Mouse (Mus musculus): ENCODE results near the gene Fam216a. TPM values are rescaled to one million over a fixed set of nuclear protein-coding genes. Genes with fewer than 3 reads are reported as not detected.
A peak's percentile ranks its signal among the peaks of the same experiment; 100 is the strongest.

The Fam216a gene
- polyA plus RNA-seq, 1 experiment from 2014 or later = 61.0 TPM

GRCm38 (mm10) chr5:122378171-122378570 is 6.0 kb upstream of the Fam216a start:
- H3K4me3 ChIP-seq (replicated peaks; ENCODE audit: low read depth, low read length) = no peak overlapping the region
- 95% methylated on average over 12 of the region's 12 CpGs for WGBS
- H3K9me3 ChIP-seq (replicated peaks; ENCODE audit: low read length) = no peaks in the 10 kb centered on the region
- DNase-seq (ENCODE audit: low spot score) (no peak), ATAC-seq (replicated peaks; ENCODE audit: low FRiP score, low read depth) (no peak)
- peaks cover 25% of the 10 kb centered on the region for H3K36me3 ChIP-seq (ENCODE audit: insufficient read depth, low read length)
- peaks cover 4% of the 10 kb centered on the region; the same call in 1 of the 2 replicates for H3K4me1 ChIP-seq (replicated peaks; ENCODE audit: insufficient read depth, low read length)
- no peak for TF ChIP-seq CTCF (IDR thresholded peaks at IDR 0.05; ENCODE audit: low read depth)
- no peaks in the 10 kb centered on the region for H3K27me3 ChIP-seq (ENCODE audit: insufficient read depth, low read length)
- no peak overlapping the region for H3K27ac ChIP-seq
- no peak overlapping the region for H3K4me2 ChIP-seq (ENCODE audit: low read length)
- no peak overlapping the region for H3K9ac ChIP-seq (ENCODE audit: low read depth, low read length)

GRCm38 (mm10) chr5:122377101-122377833 is 5.1 kb upstream of the Fam216a start:
- Histone ChIP-seq H3K27me3 (ENCODE audit: insufficient read depth, low read length) (no peaks in the 10 kb centered on the region), H3K4me3 (replicated peaks; ENCODE audit: low read depth, low read length) (no peak overlapping the region), H3K27ac (no peak overlapping the region), H3K9ac (ENCODE audit: low read depth, low read length) (no peak overlapping the region), H3K4me1 (replicated peaks; ENCODE audit: insufficient read depth, low read length) (peaks cover 7% of the 10 kb centered on the region; the same call in 1 of the 2 replicates), H3K36me3 (ENCODE audit: insufficient read depth, low read length) (peaks cover 24% of the 10 kb centered on the region), H3K4me2 (ENCODE audit: low read length) (no peak overlapping the region), H3K9me3 (replicated peaks; ENCODE audit: low read length) (no peaks in the 10 kb centered on the region)
- no peak for ATAC-seq (replicated peaks; ENCODE audit: low FRiP score, low read depth)
- DNase-seq (ENCODE audit: low spot score) = no peak
- WGBS = 85% methylated on average over 4 of the region's 4 CpGs
- TF ChIP-seq CTCF (IDR thresholded peaks at IDR 0.05; ENCODE audit: low read depth) = no peak

DNA sequence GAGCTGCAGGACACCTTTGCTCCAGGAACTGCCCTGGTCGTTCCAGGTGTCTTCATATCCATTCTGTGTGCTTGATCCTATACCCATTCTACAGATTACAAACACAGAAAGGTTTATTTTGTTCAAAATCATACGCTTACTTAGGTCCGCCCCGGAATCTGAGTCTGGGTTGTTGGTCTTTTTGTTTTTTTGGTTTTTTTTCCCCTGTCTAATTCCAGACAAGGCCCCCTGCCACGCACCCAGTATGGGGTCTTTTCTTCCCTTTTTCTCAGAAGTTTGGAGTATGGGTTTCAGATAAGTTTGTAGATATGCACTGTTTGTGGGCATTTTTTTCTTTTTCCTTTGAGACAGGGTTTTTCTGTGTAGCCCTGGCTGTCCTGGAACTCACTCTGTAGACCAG is 714 bp upstream of the Fam216a start:
- Histone ChIP-seq H3K9me3 (replicated peaks; ENCODE audit: low read length) (no peaks in the 10 kb centered on the region), H3K27me3 (ENCODE audit: insufficient read depth, low read length) (no peaks in the 10 kb centered on the region), H3K9ac (ENCODE audit: low read depth, low read length) (peak overlapping the region; percentile 70), H3K4me2 (ENCODE audit: low read length) (peak overlapping the region; percentile 63), H3K27ac (peak overlapping the region; percentile 91), H3K36me3 (ENCODE audit: insufficient read depth, low read length) (peaks cover 9% of the 10 kb centered on the region; the same call in 1 of the 2 replicates), H3K4me3 (replicated peaks; ENCODE audit: low read depth, low read length) (peak overlapping the region; percentile 79), H3K4me1 (replicated peaks; ENCODE audit: insufficient read depth, low read length) (peaks cover 7% of the 10 kb centered on the region; the same call in 1 of the 2 replicates)
- WGBS = 7% methylated on average over 5 of the region's 5 CpGs
- DNase-seq (ENCODE audit: low spot score) = no peak
- no peak for ATAC-seq (replicated peaks; ENCODE audit: low FRiP score, low read depth)
- no peak for TF ChIP-seq CTCF (IDR thresholded peaks at IDR 0.05; ENCODE audit: low read depth)

DNA sequence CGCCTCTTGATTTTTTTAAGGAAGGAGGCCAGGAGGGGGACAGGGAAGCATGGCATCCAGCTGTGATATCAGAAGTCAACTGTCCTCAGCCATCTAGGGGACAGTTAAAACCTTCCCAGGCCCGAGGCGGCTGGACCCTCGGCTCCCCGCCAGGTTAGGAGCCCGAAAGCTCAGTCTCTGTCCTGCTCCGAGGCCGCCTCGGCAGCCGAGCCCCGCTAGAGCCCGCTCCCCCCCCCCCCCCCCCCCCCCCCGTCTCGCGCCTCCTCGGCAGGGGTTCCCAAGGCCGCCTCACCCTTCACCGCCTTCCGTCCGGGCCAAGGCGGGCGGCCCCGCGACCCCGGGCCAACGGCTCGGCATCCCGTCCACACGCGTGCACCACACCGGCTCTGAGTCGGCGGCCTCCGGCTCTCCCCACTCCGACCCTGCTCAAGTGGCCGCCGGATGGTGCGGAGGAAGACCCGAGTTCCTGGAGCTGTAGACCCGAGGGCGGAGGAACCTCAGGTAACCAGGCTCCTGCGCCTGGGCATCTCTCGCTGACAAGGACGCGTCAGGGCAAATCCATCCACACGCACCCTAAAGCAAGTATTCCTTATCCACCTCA is 473 bp downstream of the Fam216a start, which contains the start of gene Gpn3:
Gene Gpn3 (plus strand): TSS at position 286 of the 601 bp plus-strand sequence.
- peak; percentile 78 for ATAC-seq (replicated peaks; ENCODE audit: low FRiP score, low read depth)
- Histone ChIP-seq H3K27ac (peak within 1 kb of the TSS; percentile 91), H3K36me3 (ENCODE audit: insufficient read depth, low read length) (peaks cover 18% of the 10 kb centered on the region; the same call in 1 of the 2 replicates), H3K4me3 (replicated peaks; ENCODE audit: low read depth, low read length) (peak within 1 kb of the TSS; percentile 79), H3K4me1 (replicated peaks; ENCODE audit: insufficient read depth, low read length) (peaks cover 7% of the 10 kb centered on the region; the same call in 1 of the 2 replicates), H3K27me3 (ENCODE audit: insufficient read depth, low read length) (no peaks in the 10 kb centered on the region), H3K4me2 (ENCODE audit: low read length) (peak within 1 kb of the TSS; percentile 63), H3K9ac (ENCODE audit: low read depth, low read length) (peak within 1 kb of the TSS; percentile 70), H3K9me3 (replicated peaks; ENCODE audit: low read length) (no peaks in the 10 kb centered on the region)
- DNase-seq (ENCODE audit: low spot score) = peak; percentile 52
- 1% methylated on average over 36 of the region's 46 CpGs for WGBS
- TF ChIP-seq CTCF (IDR thresholded peaks at IDR 0.05; ENCODE audit: low read depth) = no peak

DNA sequence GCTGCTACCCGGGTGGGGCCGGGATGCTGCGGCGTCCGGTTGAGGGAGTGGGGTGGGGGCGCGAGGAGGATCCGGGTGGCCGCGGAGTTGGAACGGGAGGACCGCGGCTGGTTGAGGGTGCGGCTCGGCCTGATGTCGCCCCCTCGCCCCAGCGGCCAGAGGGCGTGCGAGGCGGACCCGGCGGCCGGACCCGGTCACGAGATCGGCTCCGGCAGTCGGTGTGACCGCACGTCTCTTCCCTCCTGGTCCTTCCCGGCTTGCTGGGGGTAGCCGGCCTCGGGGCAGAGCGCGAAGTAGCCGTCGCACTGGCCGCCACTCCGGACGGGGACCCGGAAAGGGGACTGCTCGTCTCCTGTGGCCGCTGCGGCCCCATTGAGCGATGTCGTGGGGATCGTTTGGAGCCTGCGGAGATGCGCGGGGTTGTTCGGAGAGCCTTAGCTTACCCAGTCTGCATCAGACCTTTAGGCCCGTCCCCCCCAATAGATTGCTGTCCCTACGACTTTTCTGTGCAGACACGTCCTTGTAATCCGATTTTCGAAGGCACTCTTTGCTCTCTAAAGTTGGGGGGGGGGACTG is 17.6 kb downstream of the Fam216a start:
- TF ChIP-seq CTCF (IDR thresholded peaks at IDR 0.05; ENCODE audit: low read depth) = no peak
- DNase-seq (ENCODE audit: low spot score) = no peak
- Histone ChIP-seq H3K27me3 (ENCODE audit: insufficient read depth, low read length) (no peaks in the 10 kb centered on the region), H3K9me3 (replicated peaks; ENCODE audit: low read length) (no peaks in the 10 kb centered on the region), H3K4me3 (replicated peaks; ENCODE audit: low read depth, low read length) (peak overlapping the region; percentile 89), H3K36me3 (ENCODE audit: insufficient read depth, low read length) (no peaks in the 10 kb centered on the region), H3K4me2 (ENCODE audit: low read length) (peak overlapping the region; percentile 80), H3K9ac (ENCODE audit: low read depth, low read length) (peak overlapping the region; percentile 93), H3K27ac (peak overlapping the region; percentile 82), H3K4me1 (replicated peaks; ENCODE audit: insufficient read depth, low read length) (peaks cover 7% of the 10 kb centered on the region; the same call in 1 of the 2 replicates)
- peak; percentile 84 for ATAC-seq (replicated peaks; ENCODE audit: low FRiP score, low read depth)
- under 1% methylated on average over 41 of the region's 57 CpGs for WGBS

DNA sequence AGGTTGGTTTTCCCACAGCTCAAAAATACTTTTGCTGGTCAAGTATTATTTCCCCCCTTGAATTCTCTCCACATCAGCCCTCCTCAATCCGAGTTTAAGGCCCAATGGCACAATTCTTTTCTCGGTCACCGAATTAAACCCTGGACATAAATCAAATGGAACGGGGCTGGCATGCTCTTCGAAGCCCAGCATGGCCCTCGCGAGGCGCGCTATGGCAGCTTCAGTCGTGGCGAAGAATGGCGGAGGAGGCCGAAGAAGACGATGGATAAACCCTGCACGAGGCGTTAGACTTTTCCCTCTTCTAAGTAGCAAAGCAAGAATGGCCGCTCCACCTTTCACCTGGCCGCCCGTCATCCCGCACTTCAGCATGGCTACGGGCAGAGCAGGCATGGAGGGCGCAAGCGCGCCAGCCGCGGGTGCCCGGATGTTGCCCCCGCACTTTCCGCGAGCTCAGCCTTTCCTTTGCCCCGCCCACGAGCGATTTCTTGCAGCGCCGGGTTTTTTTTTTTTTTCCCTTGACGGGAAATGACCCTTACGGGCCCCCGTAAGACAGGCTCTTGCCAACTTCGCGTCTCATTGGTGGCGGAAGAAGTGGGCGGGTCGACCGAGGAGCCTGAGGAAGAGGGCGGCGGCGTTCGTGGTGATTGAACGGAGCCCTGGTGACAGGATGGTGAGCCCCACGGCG is 18.2 kb downstream of the Fam216a start, which contains the start of the genes Rad9b and Vps29:
Gene Rad9b (minus strand): TSS at position 427 of the 685 bp plus-strand sequence.
Gene Vps29 (plus strand): TSS at position 563 of the 685 bp plus-strand sequence.
- peak; percentile 92 for ATAC-seq (replicated peaks; ENCODE audit: low FRiP score, low read depth)
- peaks cover 7% of the 10 kb centered on the region; the same call in 1 of the 2 replicates for H3K4me1 ChIP-seq (replicated peaks; ENCODE audit: insufficient read depth, low read length)
- no peaks in the 10 kb centered on the region for H3K9me3 ChIP-seq (replicated peaks; ENCODE audit: low read length)
- H3K4me2 ChIP-seq (ENCODE audit: low read length) = peak within 1 kb of the TSS; percentile 80
- peak within 1 kb of the TSS; percentile 82 for H3K27ac ChIP-seq
- H3K9ac ChIP-seq (ENCODE audit: low read depth, low read length) = peak within 1 kb of the TSS; percentile 93
- peak; percentile 99 for DNase-seq (ENCODE audit: low spot score)
- H3K27me3 ChIP-seq (ENCODE audit: insufficient read depth, low read length) = no peaks in the 10 kb centered on the region
- no peaks in the 10 kb centered on the region for H3K36me3 ChIP-seq (ENCODE audit: insufficient read depth, low read length)
- peak within 1 kb of the TSS; percentile 89 for H3K4me3 ChIP-seq (replicated peaks; ENCODE audit: low read depth, low read length)
- TF ChIP-seq CTCF (IDR thresholded peaks at IDR 0.05; ENCODE audit: low read depth) = no peak
- WGBS = 1% methylated on average over 51 of the region's 51 CpGs
